Mouse (Mus musculus): Measurements from ENCODE around the gene Strip2. TPM values are rescaled to one million over a fixed set of nuclear protein-coding genes. Genes with fewer than 3 reads are reported as not detected.

Strip2 gene
- polyA plus RNA-seq, 1 experiment from 2014 or later, result 0.92 TPM

- H3K9me3 ChIP-seq (replicated peaks; ENCODE audit: low read length), result no peaks in the 10 kb centered on the region
- no peaks in the 10 kb centered on the region for H3K36me3 ChIP-seq (ENCODE audit: insufficient read depth, low read length)
- DNase-seq (ENCODE audit: low spot score) (no peak), ATAC-seq (replicated peaks; ENCODE audit: low FRiP score, low read depth) (no peak)
- H3K4me2 ChIP-seq (ENCODE audit: low read length), result no peak overlapping the region
- H3K4me1 ChIP-seq (replicated peaks; ENCODE audit: insufficient read depth, low read length), result no peaks in the 10 kb centered on the region
- H3K9ac ChIP-seq (ENCODE audit: low read depth, low read length), result no peak overlapping the region
- WGBS, result 47% methylated on average over 4 of the region's 4 CpGs
- no peak for TF ChIP-seq CTCF (IDR thresholded peaks at IDR 0.05; ENCODE audit: low read depth)
- no peaks in the 10 kb centered on the region; the same call in 1 of the 2 replicates for H3K27me3 ChIP-seq (ENCODE audit: insufficient read depth, low read length)
- H3K27ac ChIP-seq, result no peak overlapping the region
- no peak overlapping the region for H3K4me3 ChIP-seq (replicated peaks; ENCODE audit: low read depth, low read length)
Measured at GRCm38 (mm10) chr6:29917947-29918346, 1.1 kb downstream of the Strip2 start.

- H3K4me2 ChIP-seq (ENCODE audit: low read length), result no peak overlapping the region
- no peaks in the 10 kb centered on the region for H3K9me3 ChIP-seq (replicated peaks; ENCODE audit: low read length)
- no peaks in the 10 kb centered on the region for H3K36me3 ChIP-seq (ENCODE audit: insufficient read depth, low read length)
- H3K27me3 ChIP-seq (ENCODE audit: insufficient read depth, low read length), result no peaks in the 10 kb centered on the region; the same call in 1 of the 2 replicates
- no peak overlapping the region for H3K4me3 ChIP-seq (replicated peaks; ENCODE audit: low read depth, low read length)
- ATAC-seq (replicated peaks; ENCODE audit: low FRiP score, low read depth) (no peak), DNase-seq (ENCODE audit: low spot score) (no peak)
- H3K27ac ChIP-seq, result no peak overlapping the region
- no peaks in the 10 kb centered on the region for H3K4me1 ChIP-seq (replicated peaks; ENCODE audit: insufficient read depth, low read length)
- H3K9ac ChIP-seq (ENCODE audit: low read depth, low read length), result no peak overlapping the region
- WGBS, result 51% methylated on average over 4 of the region's 4 CpGs
- TF ChIP-seq CTCF (IDR thresholded peaks at IDR 0.05; ENCODE audit: low read depth), result no peak
Measured at GRCm38 (mm10) chr6:29923501-29923900, 6.7 kb downstream of the Strip2 start.

GRCm38 (mm10) chr6:29925594-29926219 lies 8.9 kb downstream of the Strip2 start:
- H3K27me3 ChIP-seq (ENCODE audit: insufficient read depth, low read length), result no peaks in the 10 kb centered on the region
- H3K9me3 ChIP-seq (replicated peaks; ENCODE audit: low read length), result no peaks in the 10 kb centered on the region
- no peak overlapping the region for H3K27ac ChIP-seq
- WGBS, result 61% methylated on average over 6 of the region's 6 CpGs
- no peak for TF ChIP-seq CTCF (IDR thresholded peaks at IDR 0.05; ENCODE audit: low read depth)
- ATAC-seq (replicated peaks; ENCODE audit: low FRiP score, low read depth) (no peak), DNase-seq (ENCODE audit: low spot score) (no peak)
- H3K4me2 ChIP-seq (ENCODE audit: low read length), result no peak overlapping the region
- H3K4me3 ChIP-seq (replicated peaks; ENCODE audit: low read depth, low read length), result no peak overlapping the region
- H3K36me3 ChIP-seq (ENCODE audit: insufficient read depth, low read length), result no peaks in the 10 kb centered on the region
- H3K9ac ChIP-seq (ENCODE audit: low read depth, low read length), result no peak overlapping the region
- no peaks in the 10 kb centered on the region for H3K4me1 ChIP-seq (replicated peaks; ENCODE audit: insufficient read depth, low read length)

GRCm38 (mm10) chr6:29930087-29930486 lies 13.3 kb downstream of the Strip2 start:
- Histone ChIP-seq H3K9ac (ENCODE audit: low read depth, low read length) (no peak overlapping the region), H3K9me3 (replicated peaks; ENCODE audit: low read length) (no peaks in the 10 kb centered on the region), H3K27ac (no peak overlapping the region), H3K4me3 (replicated peaks; ENCODE audit: low read depth, low read length) (no peak overlapping the region), H3K36me3 (ENCODE audit: insufficient read depth, low read length) (no peaks in the 10 kb centered on the region), H3K4me2 (ENCODE audit: low read length) (no peak overlapping the region), H3K4me1 (replicated peaks; ENCODE audit: insufficient read depth, low read length) (no peaks in the 10 kb centered on the region), H3K27me3 (ENCODE audit: insufficient read depth, low read length) (no peaks in the 10 kb centered on the region)
- DNase-seq (ENCODE audit: low spot score), result no peak
- no peak for ATAC-seq (replicated peaks; ENCODE audit: low FRiP score, low read depth)
- no peak for TF ChIP-seq CTCF (IDR thresholded peaks at IDR 0.05; ENCODE audit: low read depth)

GRCm38 (mm10) chr6:29930665-29931064 lies 13.9 kb downstream of the Strip2 start:
- 65% methylated on average over 6 of the region's 6 CpGs for WGBS

GRCm38 (mm10) chr6:29931181-29931580 lies 14.4 kb downstream of the Strip2 start:
- no peaks in the 10 kb centered on the region for H3K27me3 ChIP-seq (ENCODE audit: insufficient read depth, low read length)
- H3K4me3 ChIP-seq (replicated peaks; ENCODE audit: low read depth, low read length), result no peak overlapping the region
- no peak overlapping the region for H3K27ac ChIP-seq
- 75% methylated on average over 4 of the region's 4 CpGs for WGBS
- no peaks in the 10 kb centered on the region for H3K4me1 ChIP-seq (replicated peaks; ENCODE audit: insufficient read depth, low read length)
- no peaks in the 10 kb centered on the region for H3K36me3 ChIP-seq (ENCODE audit: insufficient read depth, low read length)
- no peak for TF ChIP-seq CTCF (IDR thresholded peaks at IDR 0.05; ENCODE audit: low read depth)
- DNase-seq (ENCODE audit: low spot score), result no peak
- ATAC-seq (replicated peaks; ENCODE audit: low FRiP score, low read depth), result no peak
- no peak overlapping the region for H3K9ac ChIP-seq (ENCODE audit: low read depth, low read length)
- H3K9me3 ChIP-seq (replicated peaks; ENCODE audit: low read length), result no peaks in the 10 kb centered on the region
- no peak overlapping the region for H3K4me2 ChIP-seq (ENCODE audit: low read length)

More at GRCm38 (mm10) chr6:29930665-29931064, 13.9 kb downstream of the Strip2 start:
- no peaks in the 10 kb centered on the region for H3K4me1 ChIP-seq (replicated peaks; ENCODE audit: insufficient read depth, low read length)
- H3K9me3 ChIP-seq (replicated peaks; ENCODE audit: low read length), result no peaks in the 10 kb centered on the region
- DNase-seq (ENCODE audit: low spot score) (no peak), ATAC-seq (replicated peaks; ENCODE audit: low FRiP score, low read depth) (no peak)
- no peak overlapping the region for H3K27ac ChIP-seq
- no peak overlapping the region for H3K4me2 ChIP-seq (ENCODE audit: low read length)
- no peaks in the 10 kb centered on the region for H3K36me3 ChIP-seq (ENCODE audit: insufficient read depth, low read length)
- H3K27me3 ChIP-seq (ENCODE audit: insufficient read depth, low read length), result no peaks in the 10 kb centered on the region
- no peak for TF ChIP-seq CTCF (IDR thresholded peaks at IDR 0.05; ENCODE audit: low read depth)
- H3K4me3 ChIP-seq (replicated peaks; ENCODE audit: low read depth, low read length), result no peak overlapping the region
- no peak overlapping the region for H3K9ac ChIP-seq (ENCODE audit: low read depth, low read length)

GRCm38 (mm10) chr6:29935741-29936140 lies 18.9 kb downstream of the Strip2 start:
- H3K9me3 ChIP-seq (replicated peaks; ENCODE audit: low read length), result no peaks in the 10 kb centered on the region
- no peaks in the 10 kb centered on the region for H3K36me3 ChIP-seq (ENCODE audit: insufficient read depth, low read length)
- no peaks in the 10 kb centered on the region for H3K27me3 ChIP-seq (ENCODE audit: insufficient read depth, low read length)

More at GRCm38 (mm10) chr6:29935741-29936140, 18.9 kb downstream of the Strip2 start:
- Histone ChIP-seq H3K9ac (ENCODE audit: low read depth, low read length) (no peak overlapping the region), H3K4me3 (replicated peaks; ENCODE audit: low read depth, low read length) (no peak overlapping the region), H3K4me1 (replicated peaks; ENCODE audit: insufficient read depth, low read length) (no peaks in the 10 kb centered on the region), H3K27ac (no peak overlapping the region), H3K4me2 (ENCODE audit: low read length) (no peak overlapping the region)
- ATAC-seq (replicated peaks; ENCODE audit: low FRiP score, low read depth) (no peak), DNase-seq (ENCODE audit: low spot score) (no peak)
- no peak for TF ChIP-seq CTCF (IDR thresholded peaks at IDR 0.05; ENCODE audit: low read depth)
- WGBS, result 89% methylated on average over 1 of the region's 1 CpGs
